Mouse (Mus musculus) bone marrow, adult 2 months (tissue): ENCODE measurements around the gene Serpina12.

ENCODE experiments used
- CTCF ChIP-seq: fragments of 200-500 bp; IDR thresholded peaks from 2 replicates; pipeline ENCODE4 v1.5.1; 2011; ENCODE audit warnings: low read length, control low read depth; ENCODE audit not compliant: control insufficient read depth, insufficient read depth
- POLR2A ChIP-seq: fragments of 200-500 bp; IDR thresholded peaks from 2 replicates; pipeline ENCODE4 v1.6.1; 2011; ENCODE audit warnings: low read depth, mild to moderate bottlenecking, control low read depth, low read length, borderline replicate concordance; ENCODE audit not compliant: control insufficient read depth

GRCm38 (mm10) chr12:103985868-103986267, 58.4 kb downstream of the Serpina12 start:
- TF ChIP-seq POLR2A (no peak), CTCF (no peak)
